Mouse (Mus musculus): Measurements from ENCODE around the gene Dna2. TPM values are rescaled to one million over a fixed set of nuclear protein-coding genes. Genes with fewer than 3 reads are reported as not detected.

Gene Dna2
- polyA plus RNA-seq, 1 experiment from 2014 or later, result 16.4 TPM

DNA sequence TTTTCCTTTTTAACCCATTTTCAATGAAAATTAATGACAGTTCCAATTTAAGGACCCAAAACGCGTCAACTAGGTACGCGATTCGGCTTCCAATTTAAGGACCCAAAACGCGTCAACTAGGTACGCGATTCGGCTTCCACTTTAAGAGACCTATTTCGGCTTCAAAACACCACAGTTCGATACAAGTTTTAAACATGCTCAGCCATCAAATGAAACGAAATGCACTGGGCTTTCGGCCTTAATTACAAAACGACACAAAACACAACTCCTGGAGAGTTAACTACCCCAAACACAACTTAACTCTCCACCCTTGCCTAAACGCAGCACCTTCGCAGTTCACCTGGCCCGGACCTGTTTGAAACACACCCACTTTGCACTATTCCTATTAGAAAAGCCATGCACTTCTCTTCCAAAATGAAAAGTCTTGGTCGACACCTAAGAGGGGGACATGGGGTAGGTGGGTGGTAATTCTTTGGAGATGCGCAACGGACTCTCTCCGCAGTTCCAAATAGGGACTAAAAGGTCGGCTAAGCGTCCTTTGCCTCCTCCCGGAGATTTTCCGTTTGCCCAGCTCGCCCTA, 75.8 kb downstream of the Dna2 start:
- no peaks in the 10 kb centered on the region for H3K27me3 ChIP-seq
- peak overlapping the region; percentile 70 for H3K4me3 ChIP-seq
- peak overlapping the region; percentile 99 for H3K9ac ChIP-seq
- H3K9me3 ChIP-seq (replicated peaks), result no peaks in the 10 kb centered on the region
- no peak for ATAC-seq
- peak overlapping the region; percentile 71 for H3K4me2 ChIP-seq
- peaks cover 4% of the 10 kb centered on the region; the same call in 1 of the 2 replicates for H3K36me3 ChIP-seq (ENCODE audit: poor library complexity, severe bottlenecking)
- WGBS, result under 1% methylated on average over 27 of the region's 27 CpGs
- H3K27ac ChIP-seq, result peak overlapping the region; percentile 100
- peaks cover 68% of the 10 kb centered on the region for H3K4me1 ChIP-seq

DNA sequence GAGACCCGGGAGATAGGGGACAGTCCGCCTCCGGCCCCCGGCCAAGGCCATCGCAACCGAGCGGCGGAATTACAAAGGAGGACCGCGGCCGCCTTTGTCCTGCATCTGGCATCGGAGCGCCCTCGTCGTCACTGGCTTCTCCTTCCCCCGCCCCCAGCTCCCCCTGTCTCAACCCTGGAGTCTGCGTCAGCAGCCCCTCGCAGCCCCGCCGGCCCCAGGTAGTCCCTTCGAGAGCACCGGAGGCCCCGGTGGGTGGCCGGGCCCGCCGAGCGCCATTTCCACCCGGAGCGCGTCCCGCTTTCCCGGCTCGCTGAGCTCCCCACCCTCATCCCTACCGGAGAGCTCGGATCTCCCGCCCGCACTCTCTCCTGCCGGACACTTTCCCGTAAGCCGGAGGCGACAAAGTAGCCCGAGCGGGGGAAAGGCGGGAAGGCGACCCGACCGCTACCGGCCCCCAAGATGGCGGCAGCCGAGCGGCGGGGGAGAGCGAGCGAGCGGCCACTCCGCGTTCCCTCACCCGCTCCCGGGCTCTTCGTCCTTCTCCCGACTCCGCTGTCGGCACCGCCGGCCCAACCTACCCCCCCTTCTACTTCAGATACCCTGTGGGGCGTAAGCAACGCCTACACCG, 76.4 kb downstream of the Dna2 start:
- Histone ChIP-seq H3K27ac (peak overlapping the region; percentile 100), H3K9me3 (replicated peaks) (no peaks in the 10 kb centered on the region), H3K4me2 (peak overlapping the region; percentile 71), H3K27me3 (no peaks in the 10 kb centered on the region), H3K4me1 (peaks cover 64% of the 10 kb centered on the region), H3K9ac (peak overlapping the region; percentile 99), H3K36me3 (ENCODE audit: poor library complexity, severe bottlenecking) (no peaks in the 10 kb centered on the region), H3K4me3 (peak overlapping the region; percentile 70)
- WGBS, result under 1% methylated on average over 64 of the region's 68 CpGs
- ATAC-seq, result peak; percentile 36

Other genes starting within 250 kb of the Dna2 start
- gene Stox1, start 220.9 kb upstream of the Dna2 start, polyA plus RNA-seq (2015; fragmentation: Nextera tagmentation; extraction: Ambion mirVana), result 2.5 and 3.2 TPM in 2 replicates
- gene Ccar1, start 154.7 kb upstream of the Dna2 start, polyA plus RNA-seq (2015; fragmentation: Nextera tagmentation; extraction: Ambion mirVana), result 145 and 146 TPM in 2 replicates
- 29.2 and 32.1 TPM in 2 replicates for gene Tet1, start 38.0 kb upstream of the Dna2 start, polyA plus RNA-seq (2015; fragmentation: Nextera tagmentation; extraction: Ambion mirVana)
- 14.0 and 15.0 TPM in 2 replicates for gene Slc25a16, start 26.4 kb upstream of the Dna2 start, polyA plus RNA-seq (2015; fragmentation: Nextera tagmentation; extraction: Ambion mirVana)
- gene Rufy2, start 33.2 kb downstream of the Dna2 start, polyA plus RNA-seq (2015; fragmentation: Nextera tagmentation; extraction: Ambion mirVana), result 45.2 and 47.3 TPM in 2 replicates
- gene Hnrnph3, start 77.2 kb downstream of the Dna2 start, polyA plus RNA-seq (2015; fragmentation: Nextera tagmentation; extraction: Ambion mirVana), result 242 and 248 TPM in 2 replicates
- gene Pbld2, start 77.3 kb downstream of the Dna2 start, polyA plus RNA-seq (2015; fragmentation: Nextera tagmentation; extraction: Ambion mirVana), result 0.83 and 1.2 TPM in 2 replicates
- gene Pbld1, start 113.1 kb downstream of the Dna2 start, polyA plus RNA-seq (2015; fragmentation: Nextera tagmentation; extraction: Ambion mirVana), result 1.7 and 1.8 TPM in 2 replicates
- 0.63 and 1.0 TPM in 2 replicates for gene Atoh7, start 152.6 kb downstream of the Dna2 start, polyA plus RNA-seq (2015; fragmentation: Nextera tagmentation; extraction: Ambion mirVana)

Measured in forebrain, embryonic 13.5 days (tissue).